ENCODE assay signal across 8 mouse cellular contexts in the genomic region with DNA sequence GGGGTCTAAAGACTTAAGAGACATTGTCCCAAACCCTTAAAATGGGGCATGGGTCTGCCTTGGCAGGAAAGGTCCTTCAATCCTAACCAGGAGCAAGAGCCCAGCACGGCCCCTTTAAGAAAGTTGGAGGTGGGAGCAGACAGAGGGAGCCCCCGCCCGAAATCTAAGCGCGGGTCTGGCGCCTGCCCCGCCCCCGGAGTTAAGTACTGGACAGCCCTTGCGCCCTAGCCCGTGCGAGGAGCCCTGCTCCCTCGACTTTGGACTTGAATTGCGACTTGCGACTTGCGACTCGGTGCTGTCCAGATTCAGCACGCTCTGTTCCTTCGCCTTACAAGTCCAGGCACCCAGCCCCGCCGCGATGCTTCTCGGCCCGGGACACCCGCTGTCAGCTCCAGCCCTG. TPM values are rescaled to one million over a fixed set of nuclear protein-coding genes. Genes with fewer than 3 reads are reported as not detected.
A peak's percentile ranks its signal among the peaks of the same experiment; 100 is the strongest.
DNase-seq lines count a peak whose midpoint lies in the region; ATAC-seq and TF ChIP-seq lines count a peak whose summit lies in the region.

A gene (plus strand): TSS at position 202 of the 400 bp plus-strand sequence.

- H3K36me3 ChIP-seq in hindbrain, embryonic 15.5 days, result no peaks in the 10 kb centered on the region
- H3K36me3 ChIP-seq in midbrain, embryonic 11.5 days (ENCODE audit: control insufficient read depth, insufficient read depth, low read length), result no peaks in the 10 kb centered on the region

- H3K4me2 ChIP-seq in hindbrain, embryonic 15.5 days, result peak within 1 kb of the TSS; percentile 48
- peak within 1 kb of the TSS; percentile 46 for H3K4me2 ChIP-seq in midbrain, embryonic 11.5 days

- DNase-seq in layer of hippocampus, adult 2 months (ENCODE audit: low spot score in 2 of 2), result no peak
- DNase-seq in layer of hippocampus, adult 9-10 months (ENCODE audit: low spot score), result no peak
- peak; percentile 84 for DNase-seq in gastrocnemius, postnatal 14 days
- no peak for DNase-seq in left cerebral cortex, postnatal 25 days (ENCODE audit: low spot score in 2 of 2)
- DNase-seq in midbrain, embryonic 11.5 days (ENCODE audit: low spot score, missing footprints), result peak; percentile 92
- DNase-seq in urinary bladder, postnatal 25 days (ENCODE audit: low spot score), result peak; percentile 42

- peaks cover 21% of the 10 kb centered on the region for H3K27me3 ChIP-seq in hindbrain, embryonic 15.5 days
- peaks cover 6% of the 10 kb centered on the region; the same call in 1 of the 2 replicates for H3K27me3 ChIP-seq in midbrain, embryonic 11.5 days (ENCODE audit: control insufficient read depth, insufficient read depth, low read length)

- TF ChIP-seq CTCF in layer of hippocampus, adult 2 months (conservative IDR thresholded peaks at IDR 0.05), result no peak

- no peaks in the 10 kb centered on the region for H3K9me3 ChIP-seq in hindbrain, embryonic 15.5 days
- H3K9me3 ChIP-seq in midbrain, embryonic 11.5 days (ENCODE audit: control insufficient read depth, low read length), result no peaks in the 10 kb centered on the region

- H3K4me3 ChIP-seq in layer of hippocampus, adult 2 months, result peak within 1 kb of the TSS; percentile 45
- H3K4me3 ChIP-seq in hindbrain, embryonic 15.5 days, result peak within 1 kb of the TSS; percentile 26
- peak within 1 kb of the TSS; percentile 25 for H3K4me3 ChIP-seq in midbrain, embryonic 11.5 days (ENCODE audit: low read depth, low read length)

- ATAC-seq in hindbrain, embryonic 15.5 days (ENCODE audit: low FRiP score, low read depth), result no peak
- no peak for ATAC-seq in midbrain, embryonic 11.5 days (ENCODE audit: low FRiP score)
- ATAC-seq in erythroid progenitor cell, adult 5-6 weeks (replicated peaks; ENCODE audit: low FRiP score, poor library complexity, severe bottlenecking), result no peak

- intact Hi-C loops in gastrocnemius, postnatal 14 days (cut with DNase I; ENCODE audit: low total_unique reads), result no loop called here
- intact Hi-C loops in left cerebral cortex, postnatal 25 days (cut with DNase I), result no loop called here

- H3K27ac ChIP-seq in layer of hippocampus, adult 2 months, result peak within 1 kb of the TSS; percentile 75; the same call in 1 of the 2 replicates
- no peak within 1 kb of the TSS for H3K27ac ChIP-seq in hindbrain, embryonic 15.5 days (replicated peaks)
- no peak within 1 kb of the TSS; the same call in 1 of the 2 replicates for H3K27ac ChIP-seq in midbrain, embryonic 11.5 days (ENCODE audit: low read depth, low read length)

- WGBS in hindbrain, embryonic 15.5 days, result 4% methylated on average over 24 of the region's 24 CpGs
- 3% methylated on average over 24 of the region's 24 CpGs for WGBS in midbrain, embryonic 11.5 days

- no peak within 1 kb of the TSS for H3K9ac ChIP-seq in hindbrain, embryonic 15.5 days
- peak within 1 kb of the TSS; percentile 39 for H3K9ac ChIP-seq in midbrain, embryonic 11.5 days (ENCODE audit: low read length)

- H3K4me1 ChIP-seq in hindbrain, embryonic 15.5 days (replicated peaks), result peaks cover 26% of the 10 kb centered on the region
- H3K4me1 ChIP-seq in midbrain, embryonic 11.5 days (ENCODE audit: control insufficient read depth, insufficient read depth, low read length), result peaks cover 5% of the 10 kb centered on the region; the same call in 1 of the 2 replicates

RNA-seq across cellular contexts. Expression of the gene that starts here (rescaled TPM):
- total RNA-seq in layer of hippocampus, adult 2 months (2021), result 10 to 100 TPM; 17.4 to 18.4 TPM
- total RNA-seq in gastrocnemius, postnatal 14 days (2021), result 10 to 100 TPM; 13.8 to 20.6 TPM
- 8.1 and 8.6 TPM in 2 replicates for polyA plus RNA-seq in hindbrain, embryonic 15.5 days (2015; fragmentation: Nextera tagmentation; extraction: Ambion mirVana)
- total RNA-seq in left cerebral cortex, postnatal 25 days (2021), result 10 to 100 TPM; 17.2 to 18.5 TPM
- polyA plus RNA-seq in midbrain, embryonic 11.5 days (2014; fragmentation: Nextera tagmentation; extraction: Ambion mirVana), result 1.1 and 1.4 TPM in 2 replicates
- total RNA-seq in erythroid progenitor cell, adult 5-6 weeks (2015; ENCODE audit: low replicate concordance), result not detected in 2 replicates
- not detected in 2 replicates for total RNA-seq in erythroid progenitor cell, adult 5-6 weeks (2017; ENCODE audit: low replicate concordance)

Comparison
In these comparisons a context has a peak if more than half of its experiments do, and no peak if none do; other contexts are left out.
1. RNA of the gene that starts here (total RNA-seq): 13.8 to 20.6 TPM in gastrocnemius, postnatal 14 days, 17.2 to 18.5 TPM in left cerebral cortex, postnatal 25 days and 17.4 to 18.4 TPM in layer of hippocampus, adult 2 months; not detected in erythroid progenitor cell, adult 5-6 weeks; every median in the first group is over 10 times any median in the second.
2. DNase-seq: peak in gastrocnemius, postnatal 14 days (single experiment), midbrain, embryonic 11.5 days (single experiment) and urinary bladder, postnatal 25 days (single experiment); none in layer of hippocampus, adult 2 months (0 of 2), layer of hippocampus, adult 9-10 months (single experiment) and left cerebral cortex, postnatal 25 days (0 of 2).
3. Peak in every context shown above with its lines, with median percentiles within 50 percentile points of each other: H3K4me3 ChIP-seq.